Mouse (Mus musculus) midbrain, postnatal 0 days (tissue): Measurements from ENCODE around the gene Immt. TPM values are rescaled to one million over a fixed set of nuclear protein-coding genes. Genes with fewer than 3 reads are reported as not detected.
"Not testable (repeated sequence)": the region's sequence is repeated elsewhere in the genome, so short reads cannot be mapped to it uniquely, and the experiment has no call there.

Source experiments
- ATAC-seq: fragments of 200-750 bp; cut with Nextera tagmentation; 2 replicates; pipeline ENCODE4 v1.8.0; 2017; ENCODE audit warnings: moderate number of reproducible peaks, mild to moderate bottlenecking, moderate TSS enrichment, moderate library complexity; ENCODE audit not compliant: low FRiP score
- DNase-seq: peaks from one replicate; pipeline ENCODE4 v3.0.0-alpha.2; 2015; ENCODE audit warnings: low spot score
- H3K27ac ChIP-seq: fragments of 300-500 bp; sonication (generic); 2 replicates; pipeline ENCODE4 v1.5.1; 2014; ENCODE audit warnings: low read depth, mild to moderate bottlenecking, low read length, mixed read lengths
- H3K27me3 ChIP-seq: fragments of 300-500 bp; sonication (generic); 2 replicates; pipeline ENCODE4 v1.6.1; 2014; ENCODE audit warnings: low read length, control low read depth, mixed read lengths; ENCODE audit not compliant: insufficient read depth
- H3K36me3 ChIP-seq: fragments of 300-500 bp; sonication (generic); 2 replicates; pipeline ENCODE4 v1.6.1; 2014; ENCODE audit warnings: low read length, control low read depth, mixed read lengths; ENCODE audit not compliant: insufficient read depth
- H3K4me1 ChIP-seq: fragments of 300-500 bp; sonication (generic); 2 replicates; pipeline ENCODE4 v1.6.1; 2014; ENCODE audit warnings: mild to moderate bottlenecking, control low read depth, antibody characterized with exemption, low read length, mixed read lengths; ENCODE audit not compliant: insufficient read depth
- H3K4me2 ChIP-seq: fragments of 300-500 bp; sonication (generic); 2 replicates; pipeline ENCODE4 v1.6.1; 2014; ENCODE audit warnings: low read depth, mild to moderate bottlenecking, low read length, mixed read lengths; ENCODE audit not compliant: poor library complexity, severe bottlenecking
- H3K4me3 ChIP-seq: fragments of 300-500 bp; sonication (generic); 2 replicates; pipeline ENCODE4 v1.5.1; 2014; ENCODE audit warnings: low read depth, mild to moderate bottlenecking, low read length, moderate library complexity
- H3K9ac ChIP-seq: fragments of 300-500 bp; sonication (generic); replicated peaks from 2 replicates; pipeline ENCODE4 v1.6.1; 2014; ENCODE audit warnings: mild to moderate bottlenecking, low read length, moderate library complexity, mixed read lengths; ENCODE audit not compliant: poor library complexity, severe bottlenecking
- H3K9me3 ChIP-seq: fragments of 300-500 bp; sonication (generic); 2 replicates; pipeline ENCODE4 v1.6.1; 2016; ENCODE audit warnings: low read length, control low read depth
- CTCF ChIP-seq: IDR thresholded peaks from 2 replicates; pipeline ENCODE4 v1.5.1; 2016; ENCODE audit warnings: antibody characterized with exemption, mild to moderate bottlenecking
- WGBS: fragments of 180-500 bp; shearing (Covaris S2); extraction: QIAGEN DNeasy Blood & Tissue Kit; methylation state at CpG from one replicate; pipeline ENCODE4 v1.1.7; 2014; 5-methylcytosine and 5-hydroxymethylcytosine counted together
- polyA plus RNA-seq: library from polyadenylated mRNA; unstranded; fragments of >200 nt; fragmentation: Nextera tagmentation; extraction: Ambion mirVana; gene quantifications from 2 replicates; pipeline ENCODE4 v1.2.1, GENCODE M21; 2015
- total RNA-seq: library from RNA; depleted of rRNA; stranded (reverse); fragments of >200 nt; gene quantifications from 2 replicates; pipeline ENCODE4 v1.2.3, GENCODE M21; 2014

The Immt gene
- total and polyA plus RNA-seq, 2 experiments from 2014 or later, result 100 to 145 TPM

GRCm38 (mm10) chr6:71908481-71909381, 77.6 kb downstream of the Immt start, which contains the start of the genes Ptcd3 and Polr1a:
Gene Ptcd3, minus strand, starts transcription at chr6:71908750.
Gene Polr1a, plus strand, starts transcription at chr6:71909053.
- peak; percentile 94 for ATAC-seq
- H3K36me3 ChIP-seq, result peaks cover 19% of the 10 kb centered on the region
- under 1% methylated on average over 58 of the region's 58 CpGs for WGBS
- TF ChIP-seq CTCF, result no peak
- H3K27ac ChIP-seq, result peak within 1 kb of the TSS; percentile 66
- peak within 1 kb of the TSS; percentile 78 for H3K4me3 ChIP-seq
- DNase-seq, result peak; percentile 93
- no peaks in the 10 kb centered on the region for H3K27me3 ChIP-seq
- H3K4me2 ChIP-seq, result peak within 1 kb of the TSS; percentile 72
- no peaks in the 10 kb centered on the region for H3K9me3 ChIP-seq
- H3K9ac ChIP-seq, result peak within 1 kb of the TSS; percentile 59
- H3K4me1 ChIP-seq, result peaks cover 3% of the 10 kb centered on the region; the same call in 1 of the 2 replicates

GRCm38 (mm10) chr6:71909384-71909783, 78.3 kb downstream of the Immt start:
- H3K4me3 ChIP-seq, result peak overlapping the region; percentile 78
- H3K36me3 ChIP-seq, result peaks cover 16% of the 10 kb centered on the region; the same call in 1 of the 2 replicates
- TF ChIP-seq CTCF, result no peak
- ATAC-seq (peak; percentile 2; the same call in 1 of the 2 replicates), DNase-seq (no peak)
- no peaks in the 10 kb centered on the region for H3K27me3 ChIP-seq
- H3K9me3 ChIP-seq, result no peaks in the 10 kb centered on the region
- peaks cover 3% of the 10 kb centered on the region; the same call in 1 of the 2 replicates for H3K4me1 ChIP-seq
- peak overlapping the region; percentile 72 for H3K4me2 ChIP-seq
- WGBS, result 24% methylated on average over 10 of the region's 10 CpGs
- peak overlapping the region; percentile 66; the same call in 1 of the 2 replicates for H3K27ac ChIP-seq
- peak overlapping the region; percentile 59 for H3K9ac ChIP-seq

GRCm38 (mm10) chr6:71909840-71910239, 78.7 kb downstream of the Immt start:
- Histone ChIP-seq H3K36me3 (peaks cover 15% of the 10 kb centered on the region; the same call in 1 of the 2 replicates), H3K9me3 (no peaks in the 10 kb centered on the region), H3K27ac (no peak overlapping the region), H3K4me2 (peak overlapping the region; percentile 72), H3K9ac (no peak overlapping the region), H3K4me1 (peaks cover 3% of the 10 kb centered on the region; the same call in 1 of the 2 replicates), H3K4me3 (peak overlapping the region; percentile 78), H3K27me3 (no peaks in the 10 kb centered on the region)
- 0 out of 2 replicates have a peak, but pooled peaks have one; percentile 4 for TF ChIP-seq CTCF
- ATAC-seq, result no peak
- 80% methylated on average over 6 of the region's 6 CpGs for WGBS
- DNase-seq, result no peak

- Histone ChIP-seq H3K27me3 (no peaks in the 10 kb centered on the region), H3K9me3 (no peaks in the 10 kb centered on the region), H3K4me3 (no peak overlapping the region), H3K9ac (no peak overlapping the region), H3K27ac (no peak overlapping the region), H3K4me2 (no peak overlapping the region), H3K36me3 (peaks cover 17% of the 10 kb centered on the region), H3K4me1 (peaks cover 3% of the 10 kb centered on the region; the same call in 1 of the 2 replicates)
- 94% methylated on average over 5 of the region's 5 CpGs for WGBS
- ATAC-seq (no peak), DNase-seq (no peak)
- no peak for TF ChIP-seq CTCF
Measured at GRCm38 (mm10) chr6:71911686-71912450, 80.7 kb downstream of the Immt start.

DNA sequence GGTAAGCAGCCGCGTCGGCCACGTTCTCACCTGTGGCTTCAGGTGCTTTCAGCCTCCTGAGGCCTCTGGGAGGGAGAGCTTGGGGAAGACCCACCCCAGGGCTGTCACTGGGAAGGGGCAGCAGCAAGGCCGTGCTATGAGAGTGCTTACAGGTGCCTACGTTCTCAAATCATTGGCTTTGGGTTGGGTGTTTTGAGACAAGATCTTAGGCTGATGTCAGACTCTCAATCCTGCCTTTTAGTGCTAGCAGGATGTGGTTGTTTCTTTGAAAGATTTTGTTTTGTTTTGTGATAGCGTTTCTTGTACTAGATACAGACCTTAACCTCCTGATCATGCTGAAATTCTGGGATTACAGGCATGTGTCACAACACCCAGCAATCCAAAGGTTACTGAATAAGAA, 89.6 kb downstream of the Immt start:
- H3K4me1 ChIP-seq, result no peaks in the 10 kb centered on the region
- H3K4me3 ChIP-seq, result no peak overlapping the region
- H3K9me3 ChIP-seq, result no peaks in the 10 kb centered on the region
- no peak for TF ChIP-seq CTCF
- DNase-seq (no peak), ATAC-seq (no peak)
- H3K4me2 ChIP-seq, result no peak overlapping the region
- H3K27me3 ChIP-seq, result no peaks in the 10 kb centered on the region
- no peak overlapping the region for H3K27ac ChIP-seq
- no peak overlapping the region for H3K9ac ChIP-seq
- WGBS, result 97% methylated on average over 7 of the region's 7 CpGs
- H3K36me3 ChIP-seq, result peaks cover 62% of the 10 kb centered on the region

DNA sequence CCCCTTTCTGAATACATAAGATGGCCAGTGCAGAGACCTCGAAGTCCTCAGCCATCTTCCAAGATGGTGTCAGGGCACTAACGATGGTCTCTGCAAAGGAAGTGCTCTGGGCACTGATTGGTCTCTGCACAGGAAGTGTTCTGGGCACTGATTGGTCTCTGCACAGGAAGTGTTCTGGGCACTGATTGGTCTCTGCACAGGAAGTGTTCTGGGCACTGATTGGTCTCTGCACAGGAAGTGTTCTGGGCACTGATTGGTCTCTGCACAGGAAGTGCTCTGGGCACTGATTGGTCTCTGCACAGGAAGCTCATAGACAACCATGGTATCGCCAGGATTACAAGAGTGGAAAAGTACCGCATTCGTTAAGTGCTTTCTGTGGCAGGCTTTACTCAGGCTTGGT, 94.1 kb downstream of the Immt start:
- DNase-seq, H3K4me3 ChIP-seq, H3K27ac ChIP-seq, H3K4me2 ChIP-seq, H3K9ac ChIP-seq, H3K27me3 ChIP-seq, H3K4me1 ChIP-seq, ATAC-seq, H3K9me3 ChIP-seq: not testable (repeated sequence)
- peaks cover 49% of the 10 kb centered on the region for H3K36me3 ChIP-seq
- WGBS, result 90% methylated on average over 5 of the region's 5 CpGs
